Mouse (Mus musculus) myocyte (in vitro differentiated cells): Measurements from ENCODE around the gene Ppfibp1.

ENCODE experiments used
- E2F4 ChIP-seq: IDR thresholded peaks from one replicate; pipeline ENCODE4 v1.6.1; 2011; ENCODE audit warnings: mild to moderate bottlenecking, control low read depth, moderate library complexity; ENCODE audit not compliant: insufficient read depth
- MAX ChIP-seq: IDR thresholded peaks from one replicate; pipeline ENCODE4 v1.6.1; 2011; ENCODE audit warnings: low read depth, mild to moderate bottlenecking, control low read depth
- MYOG ChIP-seq, 3 experiments: IDR thresholded peaks; one replicate each; pipeline ENCODE4 v1.6.1; 2011; ENCODE audit warnings: control low read depth in 2 of 3, low read depth in 2 of 3, mild to moderate bottlenecking in 2 of 3; ENCODE audit not compliant: insufficient read length in 2 of 3, control insufficient read depth in 1 of 3, insufficient read depth in 1 of 3
- POLR2A ChIP-seq: IDR thresholded peaks from one replicate; pipeline ENCODE4 v1.6.1; 2011; ENCODE audit warnings: low read depth, mild to moderate bottlenecking, control low read depth, moderate library complexity; ENCODE audit not compliant: insufficient read length
- SRF ChIP-seq: IDR thresholded peaks from one replicate; pipeline ENCODE4 v1.6.1; 2011; ENCODE audit warnings: low read depth; ENCODE audit not compliant: control insufficient read depth, insufficient read length
- TCF12 ChIP-seq: IDR thresholded peaks from one replicate; pipeline ENCODE4 v1.6.1; 2011; ENCODE audit warnings: mild to moderate bottlenecking, control low read depth; ENCODE audit not compliant: poor library complexity, insufficient read depth, severe bottlenecking
- TCF3 ChIP-seq: IDR thresholded peaks from one replicate; pipeline ENCODE4 v1.6.1; 2011; ENCODE audit warnings: low read depth, control low read depth; ENCODE audit not compliant: insufficient read length

DNA sequence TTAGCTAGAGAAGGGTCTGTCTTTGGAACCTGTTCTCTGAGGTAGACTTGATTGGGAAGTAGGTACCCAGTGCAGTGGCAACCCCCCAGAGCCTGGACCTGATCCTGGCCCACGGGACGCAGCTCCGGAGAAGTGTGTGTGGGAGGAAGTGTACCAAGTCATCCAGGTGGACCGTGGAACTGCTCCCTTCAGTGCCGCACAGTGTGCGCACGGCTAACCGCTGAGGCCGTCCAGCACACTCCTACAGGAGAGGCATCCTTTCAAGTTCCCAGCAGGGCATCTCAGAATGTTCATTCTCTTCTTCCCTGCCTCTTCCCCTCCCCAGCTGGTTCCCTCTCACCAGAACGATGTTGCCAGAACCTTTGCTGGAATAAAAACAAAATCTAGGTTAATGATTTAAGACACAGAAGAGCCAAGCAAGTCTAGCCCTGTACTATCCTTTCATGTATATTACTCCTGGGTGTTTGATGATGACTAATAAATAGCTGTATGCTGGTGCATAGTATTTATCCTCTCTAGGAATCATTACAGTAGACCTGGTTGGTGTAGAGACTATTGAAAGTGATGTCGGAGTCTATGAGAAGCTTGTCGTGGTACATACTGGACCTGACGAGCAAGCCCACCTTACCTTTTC, 77.0 kb downstream of the Ppfibp1 start:
- TF ChIP-seq TCF12: no peak
- no peak for TF ChIP-seq SRF
- TF ChIP-seq POLR2A: no peak
- no peak for TF ChIP-seq TCF3
- no peak for TF ChIP-seq E2F4
- TF ChIP-seq MAX: no peak
- no peak for TF ChIP-seq MYOG (IDR thresholded peaks at IDR 0.05; ENCODE audit: control insufficient read depth in 1 of 3, insufficient read depth in 1 of 3, insufficient read length in 2 of 3, low read depth in 2 of 3)
